Mouse (Mus musculus) embryonic facial prominence, embryonic 10.5 days (tissue): Measurements from ENCODE around the gene Pum3. TPM values are rescaled to one million over a fixed set of nuclear protein-coding genes. Genes with fewer than 3 reads are reported as not detected.

Source experiments
- DNase-seq: peaks from one replicate; pipeline ENCODE4 v3.0.0-alpha.2; 2017; ENCODE audit warnings: low spot score
- H3K27ac ChIP-seq: fragments of 300-500 bp; sonication (generic); replicated peaks from 2 replicates; pipeline ENCODE4 v1.5.1; 2016; ENCODE audit warnings: mild to moderate bottlenecking
- H3K27me3 ChIP-seq: fragments of 300-500 bp; sonication (generic); replicated peaks from 2 replicates; pipeline ENCODE4 v1.6.1; 2016; ENCODE audit warnings: low read depth, mild to moderate bottlenecking; ENCODE audit not compliant: poor library complexity, severe bottlenecking
- H3K36me3 ChIP-seq: fragments of 300-500 bp; sonication (generic); replicated peaks from 2 replicates; pipeline ENCODE4 v1.6.1; 2016; ENCODE audit warnings: mild to moderate bottlenecking, moderate library complexity
- H3K4me1 ChIP-seq: fragments of 300-500 bp; sonication (generic); 2 replicates; pipeline ENCODE4 v1.6.1; 2016
- H3K4me3 ChIP-seq: fragments of 300-500 bp; sonication (generic); 2 replicates; pipeline ENCODE4 v1.5.1; 2016; ENCODE audit warnings: mild to moderate bottlenecking, moderate library complexity
- H3K9me3 ChIP-seq: fragments of 300-500 bp; sonication (generic); 2 replicates; pipeline ENCODE4 v1.6.1; 2016; ENCODE audit warnings: mild to moderate bottlenecking
- WGBS: fragments of 180-500 bp; shearing (Covaris S2); methylation state at CpG from one replicate; pipeline ENCODE4 v1.1.7; 2016; 5-methylcytosine and 5-hydroxymethylcytosine counted together
- polyA plus RNA-seq: library from polyadenylated mRNA; unstranded; fragments of >200 nt; fragmentation: Nextera tagmentation; extraction: Ambion mirVana; gene quantifications from 2 replicates; pipeline ENCODE4 v1.2.1, GENCODE M21; 2016

The Pum3 gene
- polyA plus RNA-seq, 1 experiment from 2014 or later = 94.1 TPM

GRCm38 (mm10) chr19:27416569-27416968 is 13.1 kb downstream of the Pum3 start:
- no peak overlapping the region for H3K4me3 ChIP-seq
- H3K27ac ChIP-seq = no peak overlapping the region
- 0 out of 2 replicates have a peak, but pooled peaks cover 5% of the 10 kb centered on the region for H3K4me1 ChIP-seq
- no peaks in the 10 kb centered on the region for H3K27me3 ChIP-seq
- 49% methylated on average over 11 of the region's 11 CpGs for WGBS
- H3K9me3 ChIP-seq = no peaks in the 10 kb centered on the region
- DNase-seq = peak; percentile 74
- H3K36me3 ChIP-seq = peaks cover 95% of the 10 kb centered on the region

DNA sequence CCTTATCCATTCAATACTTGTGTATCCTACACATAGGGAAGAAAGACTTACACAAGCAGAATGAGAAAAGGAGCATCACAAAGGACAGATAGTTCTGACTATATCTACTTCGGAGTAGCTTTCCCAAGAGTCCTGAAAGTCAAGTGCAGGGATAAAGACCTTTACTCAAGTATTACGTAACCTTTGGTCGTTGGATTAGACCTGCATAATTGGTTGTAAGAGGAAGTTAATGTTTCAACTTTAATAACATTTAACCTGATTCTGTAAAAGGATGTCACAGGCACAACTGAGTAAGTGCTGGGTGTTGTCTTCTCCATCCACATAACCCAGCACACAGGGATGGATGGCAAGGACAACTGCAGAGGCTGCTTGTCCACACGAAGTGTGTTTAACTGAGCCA is 18.3 kb downstream of the Pum3 start:
- WGBS = 89% methylated on average over 4 of the region's 4 CpGs

DNA sequence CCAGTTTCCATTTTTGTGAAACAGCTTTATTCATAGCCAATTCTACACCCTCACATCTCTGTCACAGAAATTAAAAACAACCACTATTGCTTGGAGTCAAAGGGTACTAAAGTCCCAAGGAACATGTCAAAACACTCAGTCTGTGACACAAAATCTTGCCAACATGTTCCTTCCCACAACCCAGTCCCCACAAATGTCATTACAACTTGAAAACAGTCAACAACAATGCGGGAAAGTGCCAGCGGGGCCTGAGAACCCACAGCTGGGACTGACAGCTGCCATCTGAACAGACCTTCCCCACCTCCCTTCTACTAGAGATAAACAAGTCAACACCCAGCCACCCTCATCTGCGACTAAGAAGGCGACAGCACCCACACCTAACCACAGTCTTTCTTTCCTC is 18.9 kb downstream of the Pum3 start:
- H3K9me3 ChIP-seq = no peaks in the 10 kb centered on the region
- no peak for DNase-seq
- no peak overlapping the region for H3K4me3 ChIP-seq
- peaks cover 74% of the 10 kb centered on the region for H3K36me3 ChIP-seq
- WGBS = 89% methylated on average over 4 of the region's 4 CpGs
- no peaks in the 10 kb centered on the region for H3K4me1 ChIP-seq
- no peaks in the 10 kb centered on the region for H3K27me3 ChIP-seq
- no peak overlapping the region for H3K27ac ChIP-seq

More for the DNA sequence above, 18.3 kb downstream of the Pum3 start:
- Histone ChIP-seq H3K27me3 (no peaks in the 10 kb centered on the region), H3K36me3 (peaks cover 79% of the 10 kb centered on the region), H3K9me3 (no peaks in the 10 kb centered on the region), H3K4me3 (no peak overlapping the region), H3K4me1 (no peaks in the 10 kb centered on the region), H3K27ac (no peak overlapping the region)
- no peak for DNase-seq

DNA sequence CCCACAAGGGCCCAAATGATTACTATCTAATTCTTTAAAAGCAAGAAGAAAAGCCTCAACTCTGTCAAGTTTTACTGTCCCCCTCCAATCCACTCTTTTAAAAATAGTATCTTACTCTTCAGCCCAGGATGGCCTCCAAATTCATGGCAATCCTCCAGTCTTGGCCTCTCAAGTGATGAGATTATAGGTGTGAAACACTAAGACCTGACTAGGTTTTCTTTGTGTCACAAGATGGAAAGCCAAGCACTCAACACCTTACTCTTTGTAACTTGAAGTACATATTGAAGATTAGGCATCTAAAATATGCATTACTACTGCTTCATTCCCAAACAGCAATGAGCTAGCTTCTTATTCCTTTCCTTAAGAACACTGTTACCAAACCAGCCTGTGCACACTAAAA is 19.8 kb downstream of the Pum3 start:
- DNase-seq = no peak
- H3K4me1 ChIP-seq = no peaks in the 10 kb centered on the region
- no peaks in the 10 kb centered on the region for H3K27me3 ChIP-seq
- H3K4me3 ChIP-seq = no peak overlapping the region
- H3K9me3 ChIP-seq = no peaks in the 10 kb centered on the region
- no peak overlapping the region for H3K27ac ChIP-seq
- H3K36me3 ChIP-seq = peaks cover 65% of the 10 kb centered on the region

GRCm38 (mm10) chr19:27409196-27409595 is 20.4 kb downstream of the Pum3 start:
- peaks cover 59% of the 10 kb centered on the region for H3K36me3 ChIP-seq

DNA sequence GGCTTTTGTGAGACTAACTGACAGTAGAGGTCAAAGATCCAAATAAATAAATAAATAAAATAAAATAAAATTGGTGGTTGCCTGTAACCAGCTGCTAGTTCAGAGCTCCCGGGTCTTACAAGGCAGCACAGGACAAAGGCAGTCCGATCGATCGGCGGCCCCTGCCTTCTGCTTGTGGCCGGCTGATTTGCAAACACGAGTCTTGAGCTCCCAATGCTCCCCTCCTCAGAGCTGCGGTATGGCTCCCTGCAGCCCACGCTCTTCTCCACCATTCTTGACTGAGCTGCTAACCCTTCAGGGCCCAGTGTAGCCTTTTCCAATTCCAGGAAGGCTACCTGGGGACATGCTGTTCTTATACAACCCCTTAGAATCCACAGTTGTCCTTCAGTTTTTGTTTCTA is 31.8 kb downstream of the Pum3 start:
- no peaks in the 10 kb centered on the region for H3K27me3 ChIP-seq
- DNase-seq = no peak
- no peaks in the 10 kb centered on the region for H3K9me3 ChIP-seq
- no peak overlapping the region for H3K27ac ChIP-seq
- H3K36me3 ChIP-seq = peaks cover 93% of the 10 kb centered on the region
- H3K4me1 ChIP-seq = no peaks in the 10 kb centered on the region
- no peak overlapping the region for H3K4me3 ChIP-seq
- 93% methylated on average over 9 of the region's 9 CpGs for WGBS

More at GRCm38 (mm10) chr19:27409196-27409595, 20.4 kb downstream of the Pum3 start:
- H3K9me3 ChIP-seq = no peaks in the 10 kb centered on the region
- no peak for DNase-seq
- H3K4me1 ChIP-seq = no peaks in the 10 kb centered on the region
- WGBS = 93% methylated on average over 4 of the region's 4 CpGs
- no peaks in the 10 kb centered on the region for H3K27me3 ChIP-seq
- H3K27ac ChIP-seq = no peak overlapping the region
- no peak overlapping the region for H3K4me3 ChIP-seq

DNA sequence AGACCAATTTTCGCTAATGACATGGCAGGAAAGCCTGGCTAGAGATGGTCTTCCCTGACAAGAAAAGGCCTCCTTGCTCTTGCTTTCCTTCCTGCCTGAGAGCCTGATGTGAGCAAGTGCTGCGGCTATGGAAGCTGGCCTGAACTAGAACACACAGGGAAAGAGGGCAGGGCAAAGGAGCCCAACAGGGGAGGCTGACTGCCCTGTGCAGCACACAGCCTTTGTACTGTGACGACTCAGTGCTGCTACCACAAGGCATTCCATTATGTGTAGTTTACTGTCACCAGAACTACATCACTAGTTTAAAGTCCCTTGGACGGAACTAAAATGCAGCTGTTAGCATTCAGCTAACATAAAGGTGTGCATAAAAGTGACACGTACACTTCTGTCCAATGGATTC is 32.4 kb downstream of the Pum3 start:
- Histone ChIP-seq H3K27ac (no peak overlapping the region), H3K9me3 (no peaks in the 10 kb centered on the region), H3K36me3 (peaks cover 99% of the 10 kb centered on the region), H3K4me3 (no peak overlapping the region), H3K27me3 (no peaks in the 10 kb centered on the region), H3K4me1 (no peaks in the 10 kb centered on the region)
- no peak for DNase-seq
- 91% methylated on average over 5 of the region's 5 CpGs for WGBS

GRCm38 (mm10) chr19:27396719-27397118 is 32.9 kb downstream of the Pum3 start:
- Histone ChIP-seq H3K4me1 (no peaks in the 10 kb centered on the region), H3K9me3 (no peaks in the 10 kb centered on the region), H3K27me3 (no peaks in the 10 kb centered on the region), H3K27ac (no peak overlapping the region), H3K4me3 (no peak overlapping the region), H3K36me3 (peaks cover 100% of the 10 kb centered on the region)
- WGBS = 88% methylated on average over 2 of the region's 2 CpGs
- DNase-seq = no peak

- no peak for DNase-seq
- H3K4me1 ChIP-seq = no peaks in the 10 kb centered on the region
- H3K27ac ChIP-seq = no peak overlapping the region
- H3K4me3 ChIP-seq = no peak overlapping the region
- H3K36me3 ChIP-seq = peaks cover 100% of the 10 kb centered on the region
- 93% methylated on average over 5 of the region's 5 CpGs for WGBS
- H3K27me3 ChIP-seq = no peaks in the 10 kb centered on the region
- no peaks in the 10 kb centered on the region for H3K9me3 ChIP-seq
Observed at GRCm38 (mm10) chr19:27395936-27396335, 33.7 kb downstream of the Pum3 start.

DNA sequence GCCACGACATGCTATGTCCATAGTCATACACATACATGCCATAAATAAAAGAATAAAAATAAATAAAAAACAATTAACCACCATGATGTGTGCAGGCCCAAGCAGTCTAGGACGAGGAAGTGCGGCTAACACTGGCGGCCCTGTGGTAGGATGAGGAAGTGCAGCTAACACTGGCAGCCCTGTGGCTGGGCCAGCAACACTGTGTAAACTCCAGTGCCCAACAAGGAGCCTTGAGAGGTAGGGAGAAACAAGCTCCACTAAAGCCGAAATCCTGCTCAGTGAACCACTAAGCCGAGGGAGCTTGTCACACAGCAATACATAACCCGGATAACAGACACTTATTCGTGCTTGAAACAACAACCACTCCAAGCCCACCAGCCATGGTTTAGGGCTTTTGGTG is 34.1 kb downstream of the Pum3 start:
- Histone ChIP-seq H3K4me3 (no peak overlapping the region), H3K27ac (no peak overlapping the region), H3K36me3 (peaks cover 100% of the 10 kb centered on the region), H3K4me1 (no peaks in the 10 kb centered on the region), H3K27me3 (no peaks in the 10 kb centered on the region), H3K9me3 (no peaks in the 10 kb centered on the region)
- no peak for DNase-seq
- 88% methylated on average over 8 of the region's 8 CpGs for WGBS

- no peak for DNase-seq
- WGBS = 92% methylated on average over 7 of the region's 7 CpGs
- H3K36me3 ChIP-seq = peaks cover 100% of the 10 kb centered on the region
- no peaks in the 10 kb centered on the region for H3K27me3 ChIP-seq
- H3K27ac ChIP-seq = no peak overlapping the region
- H3K4me3 ChIP-seq = no peak overlapping the region
- H3K9me3 ChIP-seq = no peaks in the 10 kb centered on the region
- H3K4me1 ChIP-seq = no peaks in the 10 kb centered on the region
Observed at GRCm38 (mm10) chr19:27394341-27394990, 35.2 kb downstream of the Pum3 start.

GRCm38 (mm10) chr19:27392431-27392830 is 37.2 kb downstream of the Pum3 start:
- no peak overlapping the region for H3K4me3 ChIP-seq
- H3K36me3 ChIP-seq = peaks cover 100% of the 10 kb centered on the region
- H3K27ac ChIP-seq = no peak overlapping the region
- WGBS = 88% methylated on average over 2 of the region's 2 CpGs
- H3K4me1 ChIP-seq = no peaks in the 10 kb centered on the region
- DNase-seq = no peak
- no peaks in the 10 kb centered on the region for H3K9me3 ChIP-seq
- no peaks in the 10 kb centered on the region for H3K27me3 ChIP-seq

DNA sequence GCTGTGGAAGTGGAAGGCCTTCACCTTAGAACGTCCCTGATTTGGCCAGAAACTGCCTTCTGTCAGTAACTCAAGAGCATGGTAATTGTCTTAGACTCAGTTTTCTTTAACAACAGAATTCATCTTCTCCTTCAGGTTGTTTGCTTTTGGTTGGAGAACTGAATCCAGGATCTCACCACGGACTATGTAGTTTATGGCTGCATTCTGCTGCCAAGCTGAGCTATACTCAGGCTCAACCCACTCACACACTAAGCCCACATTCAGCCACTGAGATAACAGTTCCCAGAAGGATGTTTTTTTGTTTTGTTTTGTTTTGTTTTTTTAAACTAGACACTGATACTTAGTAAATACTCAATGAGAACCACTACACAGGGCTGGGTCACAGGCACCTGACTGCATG is 38.3 kb downstream of the Pum3 start:
- 88% methylated on average over 2 of the region's 2 CpGs for WGBS
- DNase-seq = no peak
- Histone ChIP-seq H3K9me3 (no peaks in the 10 kb centered on the region), H3K4me3 (no peak overlapping the region), H3K27ac (no peak overlapping the region), H3K4me1 (0 out of 2 replicates have a peak, but pooled peaks cover 4% of the 10 kb centered on the region), H3K36me3 (peaks cover 100% of the 10 kb centered on the region), H3K27me3 (no peaks in the 10 kb centered on the region)
